Mouse (Mus musculus): ENCODE data around the gene Usp53.

The Usp53 gene

DNA sequence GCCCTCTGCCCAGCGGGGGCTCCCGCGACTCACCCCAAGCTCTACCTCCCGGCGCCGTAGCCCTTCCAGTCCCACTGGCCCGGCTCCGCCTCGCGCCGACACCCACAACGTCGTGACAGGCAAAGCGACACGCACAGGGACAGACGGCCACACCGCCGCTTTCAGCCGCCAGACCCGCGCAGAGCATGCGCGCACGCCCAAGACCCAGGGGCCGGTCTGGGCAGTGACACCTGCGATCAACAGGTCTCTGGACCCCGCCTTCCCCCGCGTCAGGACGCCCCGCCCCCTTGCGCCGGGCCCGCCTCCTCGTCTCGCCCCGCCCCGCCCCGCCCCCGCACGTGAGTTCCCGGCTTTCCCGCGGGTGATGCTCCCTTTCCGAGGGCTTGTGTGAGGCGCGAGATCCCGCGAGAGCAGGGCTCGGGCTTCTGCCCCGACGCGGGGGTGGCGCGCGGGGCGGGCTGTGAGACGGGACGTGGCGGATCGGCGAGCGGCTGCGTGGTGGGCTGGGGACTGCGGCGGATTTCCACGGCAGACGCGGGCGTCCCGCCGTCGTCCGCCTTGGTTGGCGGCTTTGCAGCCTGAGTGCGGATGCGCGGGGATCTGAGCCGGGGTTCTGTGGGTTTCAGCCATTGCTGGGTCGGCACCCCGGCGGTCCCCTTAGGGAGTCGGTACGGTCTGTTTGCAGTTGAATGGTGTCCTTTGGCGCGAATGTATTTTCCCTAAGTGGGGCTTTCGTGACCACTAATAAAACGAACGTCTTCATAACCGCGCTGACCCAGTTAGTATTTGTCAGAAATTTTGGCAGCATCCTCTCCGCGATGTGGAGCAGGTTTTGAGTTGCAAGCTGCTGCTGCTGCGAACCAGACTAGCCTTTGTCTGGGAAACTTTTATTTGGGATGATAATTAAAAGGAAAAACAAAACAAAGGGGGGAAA, at the start of gene Usp53:
Gene Usp53, minus strand, starts transcription at position 262 of the 934 bp plus-strand sequence.
- peak; percentile 72 to 77 for DNase-seq (ENCODE audit: low spot score in 2 of 2)

DNA sequence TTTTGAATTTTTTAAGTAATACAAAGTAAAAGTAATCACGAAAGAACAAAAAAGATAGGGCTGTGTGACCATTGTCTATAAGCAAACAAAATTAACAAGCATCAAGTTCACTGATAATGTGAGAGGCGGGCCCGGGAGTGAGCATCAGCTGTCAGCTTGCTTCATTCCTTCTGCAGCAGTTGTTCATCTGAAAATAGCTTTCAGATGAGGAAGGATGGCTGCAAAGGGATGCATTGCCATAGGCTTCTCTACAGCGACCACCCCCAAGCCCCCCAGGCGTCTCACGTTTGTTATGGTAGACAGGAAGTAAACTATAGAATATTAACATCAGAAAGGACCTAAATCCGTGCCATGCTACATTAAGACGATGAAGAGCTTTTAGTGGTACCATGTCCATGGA, 49.5 kb upstream of the Usp53 start:
- DNase-seq (ENCODE audit: low spot score in 2 of 2), result no peak

DNA sequence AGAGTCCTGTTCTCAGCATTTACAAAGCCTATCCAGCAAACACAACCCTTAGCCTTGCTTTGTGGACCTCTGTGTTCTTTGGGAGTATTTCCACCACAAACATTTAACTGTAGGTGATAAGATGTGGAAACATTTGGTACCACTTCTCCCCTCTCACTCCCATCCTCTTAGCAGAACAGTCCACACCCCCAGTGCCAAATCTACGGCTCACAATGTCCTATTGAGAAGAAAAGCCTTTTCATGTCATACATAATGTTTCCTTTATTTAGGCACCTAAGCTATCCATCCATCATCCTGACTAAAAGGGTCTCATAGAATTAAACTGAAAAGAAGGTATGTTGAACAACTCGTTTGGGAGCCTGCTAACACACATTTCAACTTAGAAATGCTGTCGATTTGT, 41.3 kb upstream of the Usp53 start:
- DNase-seq (ENCODE audit: low spot score in 2 of 2), result no peak

DNA sequence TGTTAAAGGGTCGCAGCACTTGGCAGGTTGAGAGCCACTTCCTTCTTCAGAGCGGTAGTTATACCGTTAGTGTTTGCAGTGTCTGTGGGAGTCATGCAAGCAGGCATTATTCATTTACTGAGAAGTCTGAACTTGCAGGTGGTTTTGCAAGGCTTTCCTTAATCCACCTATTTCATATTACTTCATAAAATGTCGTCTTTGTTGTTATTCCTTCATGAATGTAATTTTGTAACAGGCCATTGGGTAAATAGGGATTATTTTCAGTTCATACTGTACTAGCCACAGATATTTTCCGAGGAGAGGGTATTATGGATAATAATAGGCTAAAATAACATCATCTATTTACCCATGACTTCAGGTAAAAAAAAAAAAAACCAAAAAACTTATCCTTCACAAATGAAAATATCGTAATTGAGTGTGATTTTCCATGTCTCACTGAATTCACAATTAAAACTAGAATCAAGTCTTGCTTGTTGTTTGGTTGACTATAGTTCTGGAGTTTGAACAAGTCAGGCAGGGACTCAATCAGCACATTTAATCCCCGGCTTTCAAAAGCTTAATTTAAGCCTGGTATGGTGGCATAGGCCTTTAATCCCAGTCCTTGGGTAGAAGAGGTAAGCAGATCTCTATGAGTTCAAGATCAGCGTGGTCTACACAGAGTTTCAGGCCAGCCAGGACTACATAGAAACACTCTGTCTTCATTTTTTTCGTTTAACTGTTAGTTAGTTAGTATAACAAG, 40.4 kb upstream of the Usp53 start:
- no peak for DNase-seq (ENCODE audit: low spot score in 2 of 2)

DNA sequence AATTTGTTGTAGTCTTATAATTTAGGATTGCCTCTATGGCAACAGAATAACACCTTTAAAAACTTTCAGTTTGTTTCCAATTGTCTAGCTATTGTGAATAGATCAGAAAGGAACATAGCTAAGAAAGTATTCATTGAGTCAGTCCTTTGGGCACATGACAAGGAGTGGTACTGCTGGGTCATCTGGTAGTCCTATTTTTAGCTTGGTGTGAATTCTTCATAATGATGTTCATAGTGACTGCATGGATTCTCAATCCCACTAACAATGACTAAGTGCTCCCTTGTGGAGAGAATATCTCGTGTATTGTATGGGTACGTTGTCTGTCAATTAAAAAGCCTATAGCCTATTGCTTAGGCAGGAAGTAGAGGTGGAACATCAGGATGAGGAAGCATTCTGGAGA, 34.5 kb upstream of the Usp53 start:
- DNase-seq (ENCODE audit: low spot score in 2 of 2), result no peak

DNA sequence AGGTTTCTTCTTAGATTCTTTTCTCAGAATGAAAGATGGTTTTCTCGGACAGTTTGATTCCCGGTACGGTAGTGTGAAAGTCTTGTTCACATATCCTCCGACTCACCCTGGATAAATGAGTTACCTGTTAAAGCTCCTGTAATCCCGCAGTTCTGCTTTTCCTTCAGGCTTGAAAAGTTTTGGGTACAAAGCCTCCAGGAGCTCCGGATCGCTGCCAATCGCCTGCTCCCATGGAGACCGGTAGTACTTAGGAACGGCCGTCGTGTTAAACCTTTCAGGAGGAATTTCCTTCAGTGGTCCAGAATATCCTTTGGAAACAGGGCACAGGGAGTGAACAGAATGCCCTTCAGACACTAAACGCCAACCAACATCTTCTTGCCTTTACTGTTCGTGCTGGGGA, 29.2 kb upstream of the Usp53 start:
- no peak for DNase-seq (ENCODE audit: low spot score in 2 of 2)

DNA sequence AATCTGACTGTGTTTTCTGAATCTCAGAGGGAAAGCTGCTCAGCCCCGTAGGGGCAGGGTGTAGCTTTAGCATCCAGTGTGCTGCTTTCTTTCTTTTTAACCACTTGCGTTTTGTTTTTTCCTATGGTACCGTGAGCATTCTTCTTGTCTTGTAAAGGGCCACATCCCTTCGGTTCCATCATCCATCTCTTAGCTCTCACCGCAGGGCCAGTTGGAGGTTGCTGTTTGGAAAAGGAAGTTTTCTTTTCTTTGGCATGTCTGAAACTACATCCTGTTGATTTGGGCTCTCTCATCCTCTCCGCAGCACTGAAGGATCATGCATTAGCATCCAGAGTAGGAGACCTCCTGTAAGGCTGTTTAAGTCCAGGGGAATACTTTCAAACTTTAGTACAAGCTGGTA, 25.1 kb upstream of the Usp53 start:
- DNase-seq (ENCODE audit: low spot score in 2 of 2), result no peak

DNA sequence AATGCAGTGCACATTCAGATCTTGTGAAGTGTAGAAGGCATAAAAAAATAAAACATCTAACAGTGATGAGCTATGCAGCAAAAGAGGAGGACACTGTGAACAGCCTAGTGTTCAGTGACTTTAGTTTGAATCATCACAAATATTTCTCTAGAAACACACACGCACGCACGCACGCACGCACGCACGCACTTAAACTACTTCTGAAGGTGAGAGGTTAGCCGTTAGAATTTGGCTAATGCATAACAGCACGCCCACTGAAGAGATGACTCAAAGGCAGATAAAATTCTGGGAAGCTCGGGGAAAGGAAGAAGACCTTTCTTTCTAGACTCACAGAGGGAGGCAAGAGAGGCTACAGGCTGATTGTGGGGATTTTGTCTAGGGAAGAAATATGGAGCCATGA, 23.1 kb upstream of the Usp53 start:
- DNase-seq (ENCODE audit: low spot score in 2 of 2), result no peak

DNA sequence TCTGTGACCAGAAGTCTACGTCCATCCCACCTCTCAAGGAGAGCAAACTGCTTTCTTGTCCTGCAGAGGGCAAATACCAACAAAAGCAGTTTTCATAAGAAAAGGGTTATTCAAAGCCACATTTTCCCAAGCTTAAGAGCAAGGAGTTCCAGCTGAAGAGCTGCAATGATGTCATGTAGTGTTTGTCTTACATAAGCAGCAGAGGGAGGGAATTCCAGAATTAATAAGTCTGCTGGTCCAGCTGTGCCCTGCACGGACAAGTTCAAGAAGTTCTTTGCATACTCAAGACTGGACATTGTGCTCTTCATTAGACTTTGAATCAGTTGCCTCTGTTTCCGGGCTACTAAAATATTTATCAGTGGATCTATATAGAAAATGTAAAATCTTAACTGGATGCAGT, 16.7 kb upstream of the Usp53 start:
- no peak for DNase-seq (ENCODE audit: low spot score in 2 of 2)

DNA sequence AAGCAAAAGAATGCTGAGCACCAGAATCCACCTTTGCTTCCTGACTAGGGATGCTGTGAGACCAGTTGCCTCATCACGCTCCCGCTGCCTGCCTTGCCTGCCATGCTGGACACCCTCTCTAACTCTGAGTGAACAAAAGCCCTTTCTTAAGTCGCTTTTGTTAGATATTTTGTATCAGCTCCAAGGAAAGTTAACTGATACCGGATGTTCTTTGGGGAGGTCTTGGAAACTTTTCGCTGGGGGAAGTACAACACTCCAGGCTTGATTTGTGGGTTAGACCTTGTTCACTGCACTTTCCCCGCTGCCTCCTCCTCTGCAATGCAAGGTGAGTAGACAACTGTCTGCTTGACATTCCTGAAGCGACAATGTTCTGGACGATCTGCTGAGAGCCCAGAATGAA, 14.2 kb upstream of the Usp53 start:
- DNase-seq (ENCODE audit: low spot score in 2 of 2), result no peak

DNA sequence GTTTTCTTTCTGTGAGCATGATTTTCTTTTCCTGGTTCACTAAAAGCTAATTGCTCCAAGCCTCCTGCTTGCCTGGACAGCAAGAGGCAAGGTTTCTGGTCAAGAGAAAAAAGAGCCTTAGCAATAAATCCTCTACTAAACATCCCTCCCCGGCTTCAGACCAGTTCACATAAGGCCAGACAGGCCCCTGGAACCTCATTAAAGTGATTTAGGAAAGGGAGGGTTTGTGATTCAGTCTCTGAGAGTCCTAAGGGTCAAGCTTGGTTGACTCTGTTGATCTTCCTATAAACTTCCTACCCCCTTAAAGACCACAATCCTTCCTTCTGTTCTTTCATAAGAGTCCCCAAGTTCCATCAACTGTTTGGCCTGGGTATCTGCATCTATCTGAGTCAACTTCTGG, 12.7 kb upstream of the Usp53 start:
- no peak for DNase-seq (ENCODE audit: low spot score in 2 of 2)

DNA sequence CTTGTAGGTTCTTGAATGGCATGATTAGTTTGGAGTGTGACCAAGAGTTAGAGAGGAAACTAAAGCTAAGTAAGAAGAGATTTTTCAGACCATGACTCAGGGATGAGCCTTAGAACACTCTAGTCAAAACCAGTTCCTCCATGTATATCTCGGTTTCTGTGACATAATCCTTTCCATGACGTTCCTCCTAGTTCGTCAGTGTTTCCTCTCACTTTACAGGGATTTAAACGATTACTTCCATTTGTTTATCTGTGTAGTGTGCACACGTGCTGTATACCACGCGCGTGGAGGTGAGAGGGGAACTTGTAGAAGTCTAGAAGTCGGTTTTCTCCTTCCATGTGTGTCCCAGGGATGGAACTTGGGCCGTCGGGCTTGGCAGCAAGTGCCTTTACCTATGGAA, 2.6 kb upstream of the Usp53 start:
- no peak for DNase-seq (ENCODE audit: low spot score in 2 of 2)

DNA sequence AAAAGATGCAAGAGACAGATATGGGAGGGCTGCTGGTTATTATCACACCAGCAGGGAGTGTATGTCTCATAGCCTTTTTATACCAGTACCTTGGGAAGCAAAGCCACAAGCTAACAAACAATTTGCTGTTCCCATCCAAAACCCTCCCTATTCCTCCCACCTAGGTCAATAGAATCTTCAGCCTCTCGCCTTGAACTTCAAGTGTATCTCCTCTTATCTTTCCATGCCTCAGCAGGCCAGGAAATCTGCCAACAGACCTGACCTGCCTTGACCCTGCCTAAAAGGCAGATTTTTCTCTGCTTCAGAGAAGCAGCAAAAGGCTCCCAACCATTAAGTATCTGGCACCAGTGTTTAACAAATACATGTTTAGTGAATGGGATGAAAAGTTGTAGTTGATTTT, 2.1 kb upstream of the Usp53 start:
- no peak for DNase-seq (ENCODE audit: low spot score in 2 of 2)

DNA sequence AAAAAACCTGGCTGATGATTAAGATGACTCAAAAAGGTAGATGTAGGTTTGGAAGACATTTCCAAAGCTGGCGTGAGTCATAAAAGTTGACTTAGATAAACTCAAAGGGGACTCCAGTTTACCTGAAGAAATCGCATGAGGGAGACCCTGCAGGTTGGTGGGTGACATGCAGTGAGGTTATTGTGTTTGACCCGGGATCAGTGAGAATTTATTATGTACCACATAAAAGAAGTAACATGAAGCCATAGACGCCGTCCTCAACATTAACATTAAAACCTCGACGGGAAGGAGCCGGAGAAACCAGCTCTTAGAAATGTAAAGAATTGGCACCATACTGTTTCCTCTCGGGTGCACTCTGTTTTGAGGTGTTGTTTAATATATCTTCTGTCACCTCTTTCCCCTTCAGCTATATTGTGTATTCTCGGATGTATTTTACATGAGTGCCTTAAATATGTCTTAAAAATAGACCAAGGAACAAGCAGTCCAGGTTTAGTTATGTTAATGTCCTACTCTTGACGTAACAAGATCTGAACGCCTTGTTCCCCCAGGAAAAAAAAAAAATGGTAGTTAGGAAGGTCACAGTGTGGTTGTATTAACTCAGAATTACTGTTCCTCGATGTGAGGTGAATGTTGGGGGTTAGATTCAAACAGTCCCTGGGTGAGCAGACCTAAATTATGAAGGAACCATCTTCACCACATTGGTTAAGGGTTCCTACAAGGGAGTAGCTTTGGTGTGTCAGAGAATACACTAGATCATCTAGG, 1.1 kb upstream of the Usp53 start:
- no peak for DNase-seq (ENCODE audit: low spot score in 2 of 2)

DNA sequence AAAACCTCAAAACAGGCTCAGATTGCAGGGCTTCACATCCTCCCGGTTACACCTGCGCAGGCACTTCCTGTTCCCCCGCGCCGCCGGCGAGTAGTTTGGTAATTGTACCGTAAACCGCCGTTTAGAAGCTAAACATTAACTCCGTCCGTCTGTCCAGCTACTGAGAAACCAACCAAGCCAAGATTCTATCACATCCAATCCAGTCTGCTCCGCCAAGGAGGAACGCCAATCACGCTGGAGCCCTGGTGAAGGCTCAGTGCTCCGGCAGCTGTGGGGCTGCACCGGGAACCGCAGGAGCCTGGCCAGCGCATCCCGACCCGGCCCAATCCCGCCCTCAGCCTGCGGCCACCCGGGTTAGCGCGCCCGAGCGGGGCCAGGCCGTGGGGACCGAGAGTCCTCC, 461 bp downstream of the Usp53 start:
- peak; percentile 24 to 42 for DNase-seq (ENCODE audit: low spot score in 2 of 2)

DNA sequence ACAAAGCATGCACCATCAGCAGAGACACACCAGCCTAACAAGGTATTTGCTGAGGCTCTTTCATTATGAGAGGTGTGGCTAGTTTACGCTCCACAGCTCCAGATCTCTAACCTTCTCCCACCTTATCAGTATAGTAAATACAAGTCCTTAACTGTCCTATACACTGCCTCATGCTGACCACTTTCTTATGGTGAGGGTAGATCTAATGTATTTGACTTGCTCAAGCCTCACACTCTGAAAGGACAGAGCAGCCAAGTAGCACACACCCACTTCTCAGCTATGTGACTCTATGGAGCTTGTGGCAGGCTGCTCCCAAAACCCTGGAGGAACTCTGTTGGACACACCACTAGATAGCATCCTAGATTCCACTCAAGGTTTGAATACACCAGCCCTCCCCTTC, 8.3 kb downstream of the Usp53 start:
- DNase-seq (ENCODE audit: low spot score in 2 of 2), result no peak

DNA sequence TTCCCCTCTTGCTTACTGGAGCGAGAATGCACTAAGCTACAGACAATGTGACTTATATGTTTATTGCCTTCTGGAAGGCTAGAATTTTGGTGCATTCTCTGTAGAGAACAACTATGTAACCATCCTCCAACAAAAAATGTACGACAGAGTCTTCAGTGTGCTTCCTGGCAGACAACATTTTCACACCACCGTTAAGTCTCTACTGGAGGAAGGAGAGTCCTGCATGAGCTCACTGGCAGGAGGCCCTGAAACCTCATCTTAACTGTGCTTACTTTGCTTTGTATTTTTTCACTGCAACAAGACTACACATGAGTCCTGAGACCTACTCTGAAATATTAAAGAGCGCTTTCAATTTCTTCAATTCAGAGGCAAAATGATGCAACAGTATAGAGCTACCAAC, 8.9 kb downstream of the Usp53 start:
- DNase-seq (ENCODE audit: low spot score in 2 of 2), result no peak

DNA sequence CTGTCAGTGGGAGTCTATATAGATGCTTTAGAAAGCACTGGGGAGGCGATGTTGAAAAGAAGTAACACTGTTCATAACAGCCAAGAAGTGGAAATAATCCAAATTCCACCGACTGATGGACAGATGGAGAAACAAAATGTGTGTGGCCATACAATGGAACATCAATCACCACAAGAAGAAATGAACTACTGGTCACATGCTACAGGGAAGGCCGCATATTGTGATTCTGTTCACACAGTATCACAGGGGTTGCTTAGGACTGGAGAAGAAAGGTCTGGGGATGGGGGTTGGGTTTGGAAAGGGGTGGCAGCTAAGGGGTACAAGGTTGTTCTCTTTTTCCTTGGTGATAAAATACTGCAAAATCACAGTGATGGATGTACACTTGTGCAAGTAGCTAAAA, 9.5 kb downstream of the Usp53 start:
- DNase-seq (ENCODE audit: low spot score in 2 of 2), result no peak

DNA sequence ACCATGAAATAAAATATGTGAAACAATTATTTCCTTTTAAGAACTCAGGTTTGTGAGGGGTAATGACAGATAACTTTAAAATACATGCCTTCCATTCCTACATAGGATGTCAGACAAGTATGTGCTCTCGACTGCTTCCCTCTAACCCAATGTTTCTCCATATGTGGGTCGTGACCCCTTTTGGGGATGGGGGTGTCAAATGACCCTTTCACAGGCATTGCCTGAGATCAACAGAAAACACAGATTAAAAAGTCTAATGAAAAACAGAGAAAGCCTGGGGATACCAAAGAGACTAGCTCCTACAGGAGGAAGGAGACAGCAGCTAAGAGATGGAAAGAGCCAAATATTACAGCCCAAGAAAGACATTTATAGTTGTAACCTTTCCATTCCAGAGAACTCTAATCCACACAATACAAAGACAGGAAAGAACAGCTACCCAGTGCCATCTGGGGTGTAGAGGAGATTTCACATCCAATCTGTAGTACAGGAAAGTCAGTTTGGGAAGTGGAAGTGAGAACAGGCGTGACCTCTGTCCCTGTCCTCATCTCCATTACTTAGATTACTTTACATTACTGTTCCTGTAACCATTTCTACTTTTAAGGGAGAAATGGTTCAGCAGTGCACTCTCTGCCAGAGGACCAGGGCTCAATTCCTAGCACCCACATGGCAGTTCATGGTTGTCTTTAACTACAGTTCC, 12.0 kb downstream of the Usp53 start:
- DNase-seq (ENCODE audit: low spot score in 2 of 2), result no peak

DNA sequence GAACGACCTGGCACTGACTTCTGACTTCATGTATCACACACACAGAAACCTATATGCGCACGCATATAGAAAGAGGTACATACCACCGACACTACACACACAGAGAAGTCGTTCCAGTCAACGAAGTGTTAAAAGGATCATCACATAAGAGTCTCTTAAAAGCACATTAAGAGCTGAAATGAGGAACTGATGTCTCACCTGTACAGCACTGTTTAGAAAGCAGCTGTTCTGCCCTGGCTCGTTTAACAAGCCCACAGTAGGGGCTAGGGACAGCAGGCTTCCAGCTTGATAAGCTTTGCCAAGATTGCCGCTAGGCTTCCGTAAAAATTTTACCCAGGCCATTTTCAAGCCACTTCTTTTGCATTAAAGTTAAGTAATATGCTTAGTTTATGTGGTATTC, 15.9 kb downstream of the Usp53 start:
- no peak for DNase-seq (ENCODE audit: low spot score in 2 of 2)

DNA sequence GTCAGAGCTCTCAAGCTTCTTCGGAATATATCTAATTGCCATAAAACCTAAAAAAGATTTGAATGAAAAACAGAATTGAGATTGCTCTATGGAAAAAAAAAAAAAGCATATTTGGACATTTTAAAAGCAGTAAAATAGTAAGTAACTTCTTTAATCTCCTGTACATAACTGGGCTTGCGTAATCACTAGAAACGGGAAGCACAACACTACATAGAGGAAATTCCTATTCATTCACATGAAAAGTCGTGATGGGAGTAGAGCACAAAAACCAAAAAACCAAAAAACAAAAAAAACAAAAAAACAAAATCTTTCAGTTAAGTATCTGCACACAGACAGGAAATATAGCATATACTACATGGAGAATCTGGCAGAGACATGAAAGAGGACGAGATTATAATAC, 20.0 kb downstream of the Usp53 start:
- no peak for DNase-seq (ENCODE audit: low spot score in 2 of 2)

DNA sequence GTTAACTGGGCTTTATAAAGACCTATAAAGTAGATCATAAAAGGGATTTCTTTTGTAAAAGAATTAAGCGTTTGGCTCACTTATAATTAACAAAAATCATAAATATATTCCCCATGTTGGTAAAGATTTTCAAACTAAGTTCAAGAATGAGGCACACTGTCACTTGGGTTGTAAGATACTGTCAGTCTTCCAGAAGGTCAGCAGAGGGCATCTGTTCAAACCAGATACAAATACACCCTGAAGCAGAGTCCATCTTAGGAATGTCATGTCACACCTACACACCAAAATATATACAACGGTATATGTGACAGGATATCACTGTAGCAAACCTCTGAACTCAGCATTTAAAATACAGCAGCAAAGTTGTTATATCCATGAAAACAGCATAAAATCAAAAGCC, 34.2 kb downstream of the Usp53 start:
- no peak for DNase-seq (ENCODE audit: low spot score in 2 of 2)
